Mouse (Mus musculus) C2C12 (cell line): ENCODE data around the gene S100g. TPM values are rescaled to one million over a fixed set of nuclear protein-coding genes. Genes with fewer than 3 reads are reported as not detected.

ENCODE experiments used
- H3K27me3 ChIP-seq: one replicate; pipeline ENCODE4 v1.6.1; 2011; ENCODE audit not compliant: control insufficient read depth, insufficient read depth, insufficient read length
- H3K36me3 ChIP-seq: one replicate; pipeline ENCODE4 v1.6.1; 2011; ENCODE audit not compliant: control insufficient read depth, insufficient read depth
- H3K4me3 ChIP-seq: one replicate; pipeline ENCODE4 v1.5.1; 2011; ENCODE audit warnings: mild to moderate bottlenecking, control low read depth; ENCODE audit not compliant: poor library complexity, insufficient read depth, severe bottlenecking
- H3K79me2 ChIP-seq: one replicate; pipeline ENCODE4 v1.6.1; 2011; ENCODE audit not compliant: control insufficient read depth, insufficient read depth
- H3K79me3 ChIP-seq: one replicate; pipeline ENCODE4 v1.6.1; 2011; ENCODE audit warnings: low read depth, control low read depth
- H3ac ChIP-seq: one replicate; pipeline ENCODE3; 2011; ENCODE audit warnings: low read depth; ENCODE audit not compliant: control insufficient read depth, insufficient read length
- CEBPB ChIP-seq: IDR thresholded peaks from one replicate; pipeline ENCODE4 v1.6.1; 2011; ENCODE audit warnings: low read depth, mild to moderate bottlenecking, control low read depth, moderate library complexity
- CTCF ChIP-seq: IDR thresholded peaks from one replicate; pipeline ENCODE4 v1.5.1; 2011; ENCODE audit not compliant: control insufficient read depth, insufficient read depth, insufficient read length
- FOSL1 ChIP-seq: IDR thresholded peaks from one replicate; pipeline ENCODE4 v1.8.0; 2011; ENCODE audit warnings: mild to moderate bottlenecking, low read length; ENCODE audit not compliant: poor library complexity, insufficient read depth, severe bottlenecking
- MAX ChIP-seq: IDR thresholded peaks from one replicate; pipeline ENCODE4 v1.6.1; 2011; ENCODE audit warnings: mild to moderate bottlenecking, control low read depth
- MYOD1 ChIP-seq: IDR thresholded peaks from one replicate; pipeline ENCODE4 v1.6.1; 2011; ENCODE audit warnings: low read depth; ENCODE audit not compliant: control insufficient read depth, insufficient read length
- MYOG ChIP-seq: IDR thresholded peaks from one replicate; pipeline ENCODE4 v1.6.1; 2011; ENCODE audit not compliant: control insufficient read depth, insufficient read length; ENCODE audit errors: extremely low read depth
- USF1 ChIP-seq: IDR thresholded peaks from one replicate; pipeline ENCODE4 v1.6.1; 2011; ENCODE audit warnings: low read depth, mild to moderate bottlenecking, control low read depth, moderate library complexity
- polyA plus RNA-seq: library from polyadenylated mRNA; unstranded; fragments of >200 nt; fragmentation: generic; extraction: Trizol; gene quantifications from one replicate; pipeline ENCODE4 v1.2.1, GENCODE M21; 2012; ENCODE audit warnings: missing spikeins

Gene S100g
- polyA plus RNA-seq, 1 experiment, result not detected

GRCm38 (mm10) chrX:162963840-162964239, 559 bp downstream of the S100g start:
- H3K27me3 ChIP-seq, result no peaks in the 10 kb centered on the region

GRCm38 (mm10) chrX:162957921-162958320, 6.5 kb downstream of the S100g start:
- no peaks in the 10 kb centered on the region for H3K79me3 ChIP-seq
- TF ChIP-seq USF1 (no peak), FOSL1 (no peak), MYOG (no peak), MAX (no peak), MYOD1 (no peak), CEBPB (no peak), CTCF (no peak)
- H3K79me2 ChIP-seq, result no peaks in the 10 kb centered on the region
- no peaks in the 10 kb centered on the region for H3K36me3 ChIP-seq
- no peak overlapping the region for H3K4me3 ChIP-seq
- no peaks in the 10 kb centered on the region for H3K27me3 ChIP-seq
- H3ac ChIP-seq, result no peak overlapping the region

More at GRCm38 (mm10) chrX:162963840-162964239, 559 bp downstream of the S100g start:
- H3K36me3 ChIP-seq, result no peaks in the 10 kb centered on the region
- no peak overlapping the region for H3ac ChIP-seq
- no peak overlapping the region for H3K4me3 ChIP-seq
- H3K79me3 ChIP-seq, result no peaks in the 10 kb centered on the region
- H3K79me2 ChIP-seq, result no peaks in the 10 kb centered on the region
- TF ChIP-seq MYOG (no peak), CTCF (no peak), MYOD1 (no peak), CEBPB (no peak), USF1 (no peak), FOSL1 (no peak), MAX (no peak)

- no peaks in the 10 kb centered on the region for H3K79me2 ChIP-seq
- H3K4me3 ChIP-seq, result no peak overlapping the region
- H3K79me3 ChIP-seq, result no peaks in the 10 kb centered on the region
- H3K27me3 ChIP-seq, result no peaks in the 10 kb centered on the region
- no peak overlapping the region for H3ac ChIP-seq
- H3K36me3 ChIP-seq, result no peaks in the 10 kb centered on the region
- TF ChIP-seq MYOD1 (no peak), USF1 (no peak), MYOG (no peak), CTCF (no peak)
Observed at GRCm38 (mm10) chrX:162949811-162950439, 14.5 kb downstream of the S100g start.

GRCm38 (mm10) chrX:162942027-162942426, 22.4 kb downstream of the S100g start:
- no peaks in the 10 kb centered on the region for H3K27me3 ChIP-seq
- H3K36me3 ChIP-seq, result no peaks in the 10 kb centered on the region
- no peak overlapping the region for H3ac ChIP-seq
- TF ChIP-seq MYOD1, result no peak
- no peak for TF ChIP-seq MAX
- TF ChIP-seq CTCF, result no peak
- no peak for TF ChIP-seq FOSL1
- TF ChIP-seq MYOG, result no peak
- TF ChIP-seq USF1, result no peak
- TF ChIP-seq CEBPB, result no peak
- no peaks in the 10 kb centered on the region for H3K79me2 ChIP-seq
- no peak overlapping the region for H3K4me3 ChIP-seq
- H3K79me3 ChIP-seq, result no peaks in the 10 kb centered on the region

- peaks cover 3% of the 10 kb centered on the region for H3K36me3 ChIP-seq
Observed at GRCm38 (mm10) chrX:162931467-162931866, 32.9 kb downstream of the S100g start.

More at GRCm38 (mm10) chrX:162931467-162931866, 32.9 kb downstream of the S100g start:
- Histone ChIP-seq H3ac (no peak overlapping the region), H3K79me2 (no peaks in the 10 kb centered on the region), H3K27me3 (no peaks in the 10 kb centered on the region), H3K79me3 (no peaks in the 10 kb centered on the region), H3K4me3 (no peak overlapping the region)
- no peak for TF ChIP-seq CTCF
- no peak for TF ChIP-seq USF1
- no peak for TF ChIP-seq FOSL1
- no peak for TF ChIP-seq MYOG
- TF ChIP-seq MYOD1, result no peak
- no peak for TF ChIP-seq MAX
- no peak for TF ChIP-seq CEBPB
